Mouse (Mus musculus) limb, embryonic 13.5 days (tissue): ENCODE results near the gene Mrps6. TPM values are rescaled to one million over a fixed set of nuclear protein-coding genes. Genes with fewer than 3 reads are reported as not detected.
"Not testable (repeated sequence)": the region's sequence is repeated elsewhere in the genome, so short reads cannot be mapped to it uniquely, and the experiment has no call there.

Source experiments
- ATAC-seq: fragments of 200-750 bp; cut with Nextera tagmentation; 2 replicates; pipeline ENCODE4 v1.8.0; 2017; ENCODE audit warnings: low read depth, moderate number of reproducible peaks, moderate TSS enrichment; ENCODE audit not compliant: low FRiP score
- H3K27ac ChIP-seq: fragments of 300-500 bp; sonication (generic); 2 replicates; pipeline ENCODE4 v1.5.1; 2015; ENCODE audit warnings: inconsistent platforms, mild to moderate bottlenecking, moderate library complexity
- H3K27me3 ChIP-seq: fragments of 300-500 bp; sonication (generic); 2 replicates; pipeline ENCODE4 v1.6.1; 2015; ENCODE audit warnings: mild to moderate bottlenecking, inconsistent platforms
- H3K36me3 ChIP-seq: fragments of 300-500 bp; sonication (generic); 2 replicates; pipeline ENCODE4 v1.6.1; 2015; ENCODE audit warnings: inconsistent platforms, mild to moderate bottlenecking, moderate library complexity
- H3K4me1 ChIP-seq: fragments of 300-500 bp; sonication (generic); 2 replicates; pipeline ENCODE4 v1.6.1; 2015; ENCODE audit warnings: inconsistent platforms
- H3K4me2 ChIP-seq: fragments of 300-500 bp; sonication (generic); replicated peaks from 2 replicates; pipeline ENCODE4 v1.6.1; 2015; ENCODE audit warnings: inconsistent platforms, mild to moderate bottlenecking, moderate library complexity
- H3K4me3 ChIP-seq: fragments of 300-500 bp; sonication (generic); 2 replicates; pipeline ENCODE4 v1.5.1; 2015; ENCODE audit warnings: moderate library complexity, mild to moderate bottlenecking, inconsistent platforms
- H3K9ac ChIP-seq: fragments of 300-500 bp; sonication (generic); 2 replicates; pipeline ENCODE4 v1.6.1; 2015; ENCODE audit warnings: mild to moderate bottlenecking, inconsistent platforms
- H3K9me3 ChIP-seq: fragments of 300-500 bp; sonication (generic); 2 replicates; pipeline ENCODE4 v1.6.1; 2016; ENCODE audit warnings: inconsistent platforms
- WGBS: fragments of 180-500 bp; shearing (Covaris S2); methylation state at CpG from one replicate; pipeline ENCODE4 v1.1.7; 2015; 5-methylcytosine and 5-hydroxymethylcytosine counted together
- polyA plus RNA-seq: library from polyadenylated mRNA; unstranded; fragments of >200 nt; fragmentation: Nextera tagmentation; extraction: Ambion mirVana; gene quantifications from 2 replicates; pipeline ENCODE4 v1.2.1, GENCODE M21; 2015

Gene Mrps6
- polyA plus RNA-seq, 1 experiment from 2014 or later = 96.5 TPM

DNA sequence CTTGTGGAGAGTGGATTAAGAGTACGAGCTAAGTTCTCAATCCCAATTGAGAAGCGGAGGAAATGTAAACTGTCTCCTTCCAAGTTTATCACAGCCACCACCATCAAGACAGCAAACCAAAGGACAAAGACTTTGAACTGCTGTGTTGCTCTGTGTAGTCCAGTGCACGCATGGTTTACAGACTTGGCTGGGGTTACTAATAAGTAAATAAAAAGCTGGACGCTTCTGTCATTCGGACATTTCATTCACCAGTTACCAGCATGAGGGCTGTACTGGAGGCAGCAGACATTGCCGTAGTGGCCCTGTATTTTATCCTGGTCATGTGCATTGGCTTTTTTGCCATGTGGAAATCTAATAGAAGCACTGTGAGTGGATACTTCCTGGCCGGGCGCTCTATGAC lies 18.7 kb downstream of the Mrps6 start:
- H3K4me1 ChIP-seq = no peaks in the 10 kb centered on the region
- H3K4me3 ChIP-seq = no peak overlapping the region
- H3K27ac ChIP-seq = no peak overlapping the region
- 95% methylated on average over 8 of the region's 8 CpGs for WGBS
- H3K9me3 ChIP-seq = no peaks in the 10 kb centered on the region
- no peak for ATAC-seq
- H3K4me2 ChIP-seq = no peak overlapping the region
- H3K27me3 ChIP-seq = no peaks in the 10 kb centered on the region
- peaks cover 41% of the 10 kb centered on the region for H3K36me3 ChIP-seq
- no peak overlapping the region for H3K9ac ChIP-seq

DNA sequence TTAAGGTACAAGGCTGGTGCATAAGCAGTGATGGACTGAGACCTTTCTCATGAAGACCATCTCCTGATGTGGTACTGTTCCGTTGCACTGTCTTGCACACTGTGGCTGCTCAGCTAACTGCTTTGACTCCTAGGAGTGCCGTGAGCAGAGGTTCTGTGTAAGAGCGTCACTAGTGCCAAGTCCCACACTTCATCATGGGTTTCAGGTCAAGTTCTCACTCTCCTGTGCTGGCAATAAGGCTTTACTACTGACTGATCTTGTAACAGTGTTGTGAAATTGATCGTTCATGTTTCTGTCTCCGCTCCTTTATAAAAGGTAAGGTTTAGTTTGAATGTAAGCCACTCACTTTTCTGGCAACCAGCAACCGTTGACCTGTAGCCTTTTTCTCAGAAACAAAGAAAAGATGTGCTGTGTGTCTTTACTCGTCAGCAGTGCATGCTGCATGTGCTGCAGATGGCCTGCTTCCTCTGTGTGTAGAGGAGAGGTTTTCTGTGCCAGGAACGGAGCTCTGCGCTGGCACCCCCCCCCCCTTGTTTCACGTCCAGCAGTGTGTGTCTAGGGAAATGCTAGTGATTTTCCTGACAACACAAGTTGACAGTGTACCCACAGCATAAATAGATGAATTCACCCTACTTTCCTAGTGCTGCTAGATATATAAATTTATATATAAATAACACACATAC lies 25.8 kb downstream of the Mrps6 start:
- ATAC-seq = no peak; the same call in 1 of the 2 replicates
- H3K9ac ChIP-seq = no peak overlapping the region
- no peak overlapping the region for H3K4me3 ChIP-seq
- H3K36me3 ChIP-seq = peaks cover 15% of the 10 kb centered on the region
- no peaks in the 10 kb centered on the region for H3K9me3 ChIP-seq
- 81% methylated on average over 10 of the region's 10 CpGs for WGBS
- H3K27me3 ChIP-seq = no peaks in the 10 kb centered on the region
- H3K4me2 ChIP-seq = no peak overlapping the region
- peaks cover 20% of the 10 kb centered on the region for H3K4me1 ChIP-seq
- H3K27ac ChIP-seq = no peak overlapping the region

GRCm38 (mm10) chr16:92089225-92089624 lies 31.2 kb downstream of the Mrps6 start:
- H3K4me1 ChIP-seq = peaks cover 23% of the 10 kb centered on the region

DNA sequence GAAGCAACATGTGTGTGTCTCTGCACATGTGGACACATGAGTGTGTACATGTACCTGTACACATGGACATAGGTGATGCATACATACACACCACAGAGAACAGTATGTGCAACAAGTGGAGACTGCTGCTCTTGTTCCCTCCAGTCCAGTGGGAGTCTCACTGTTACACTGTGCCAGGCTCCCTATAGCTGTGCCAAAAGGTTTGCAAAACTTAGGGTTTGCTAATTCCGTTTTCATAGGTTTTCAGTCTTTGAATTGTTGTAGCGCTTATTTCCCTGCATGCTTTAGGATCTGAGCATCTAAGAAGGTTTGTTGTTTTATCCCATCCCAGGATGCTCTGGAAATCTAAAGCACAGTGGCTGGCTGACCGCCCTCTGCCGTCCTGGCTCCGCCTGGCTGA lies 33.8 kb downstream of the Mrps6 start:
- Histone ChIP-seq H3K27me3 (peaks cover 4% of the 10 kb centered on the region; the same call in 1 of the 2 replicates), H3K36me3 (no peaks in the 10 kb centered on the region), H3K4me1 (peaks cover 14% of the 10 kb centered on the region), H3K9ac (no peak overlapping the region), H3K4me2 (no peak overlapping the region), H3K9me3 (no peaks in the 10 kb centered on the region), H3K4me3 (no peak overlapping the region), H3K27ac (no peak overlapping the region)
- 92% methylated on average over 5 of the region's 5 CpGs for WGBS
- no peak for ATAC-seq

More at GRCm38 (mm10) chr16:92089225-92089624, 31.2 kb downstream of the Mrps6 start:
- Histone ChIP-seq H3K27ac (no peak overlapping the region), H3K36me3 (no peaks in the 10 kb centered on the region), H3K4me3 (no peak overlapping the region), H3K4me2 (no peak overlapping the region), H3K9me3 (no peaks in the 10 kb centered on the region), H3K27me3 (peaks cover under 1% of the 10 kb centered on the region; the same call in 1 of the 2 replicates), H3K9ac (no peak overlapping the region)
- 61% methylated on average over 3 of the region's 3 CpGs for WGBS
- ATAC-seq = no peak

DNA sequence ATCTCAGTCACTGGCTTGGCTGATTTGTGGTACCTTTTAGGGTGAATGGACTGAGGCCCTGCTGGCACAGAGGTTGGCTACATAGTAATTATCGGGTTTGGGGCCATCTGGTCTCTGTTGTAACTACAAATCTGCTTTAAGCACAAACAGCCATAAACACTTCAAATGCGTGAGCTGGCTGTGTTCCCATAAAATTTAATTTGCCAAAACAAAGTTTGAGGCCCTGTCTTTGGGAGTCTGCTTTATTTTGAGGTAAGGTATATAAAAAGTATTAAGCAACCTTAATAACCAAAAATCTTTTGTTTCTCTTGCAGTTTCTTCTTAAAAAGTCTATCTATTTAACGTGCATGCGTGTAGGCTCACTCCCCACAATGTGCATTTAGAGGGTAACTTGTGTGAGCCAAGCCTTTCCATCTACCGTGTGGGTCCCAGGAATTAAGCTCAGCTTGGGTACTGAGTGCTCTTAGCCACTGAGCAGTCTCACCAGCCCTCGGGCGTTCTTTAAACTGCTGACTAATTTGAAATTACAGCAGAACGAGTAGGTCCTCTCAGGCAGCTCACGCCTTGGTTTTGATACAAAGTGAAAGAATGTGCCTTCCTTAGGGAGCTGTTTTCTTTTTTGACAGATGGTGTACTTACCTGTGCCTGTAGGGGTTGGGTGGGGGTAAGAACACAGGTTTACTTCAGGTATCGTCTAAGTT lies 40.4 kb downstream of the Mrps6 start:
- ATAC-seq = no peak
- Histone ChIP-seq H3K27me3 (peaks cover 4% of the 10 kb centered on the region; the same call in 1 of the 2 replicates), H3K4me1 (peaks cover 29% of the 10 kb centered on the region), H3K4me2 (no peak overlapping the region), H3K4me3 (no peak overlapping the region), H3K9ac (no peak overlapping the region), H3K27ac (no peak overlapping the region), H3K36me3 (peaks cover 11% of the 10 kb centered on the region; the same call in 1 of the 2 replicates), H3K9me3 (no peaks in the 10 kb centered on the region)
- 18% methylated on average over 10 of the region's 10 CpGs for WGBS

DNA sequence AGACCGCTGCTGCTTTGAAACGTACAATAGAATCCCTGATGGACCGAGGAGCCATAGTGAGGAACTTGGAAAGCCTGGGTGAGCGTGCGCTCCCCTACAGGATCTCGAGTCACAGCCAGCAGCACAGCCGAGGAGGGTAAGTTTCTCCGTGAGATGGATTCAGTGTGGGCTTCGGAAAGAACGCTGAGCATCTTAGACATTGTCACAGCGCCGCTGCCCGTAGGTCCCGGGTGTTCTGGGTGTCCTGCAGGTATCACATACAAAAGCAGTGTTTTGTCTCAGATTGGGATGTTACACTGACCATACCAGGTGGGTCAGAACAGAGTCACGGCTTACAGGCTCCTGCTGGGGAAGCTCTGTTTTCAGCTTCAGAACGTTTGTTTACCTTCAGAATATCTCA lies 41.5 kb downstream of the Mrps6 start:
- ATAC-seq = no peak
- Histone ChIP-seq H3K27ac (no peak overlapping the region), H3K9me3 (no peaks in the 10 kb centered on the region), H3K9ac (no peak overlapping the region), H3K27me3 (no peaks in the 10 kb centered on the region), H3K4me3 (no peak overlapping the region), H3K4me1 (peaks cover 33% of the 10 kb centered on the region), H3K4me2 (no peak overlapping the region), H3K36me3 (peaks cover 11% of the 10 kb centered on the region; the same call in 1 of the 2 replicates)
- 79% methylated on average over 16 of the region's 16 CpGs for WGBS

DNA sequence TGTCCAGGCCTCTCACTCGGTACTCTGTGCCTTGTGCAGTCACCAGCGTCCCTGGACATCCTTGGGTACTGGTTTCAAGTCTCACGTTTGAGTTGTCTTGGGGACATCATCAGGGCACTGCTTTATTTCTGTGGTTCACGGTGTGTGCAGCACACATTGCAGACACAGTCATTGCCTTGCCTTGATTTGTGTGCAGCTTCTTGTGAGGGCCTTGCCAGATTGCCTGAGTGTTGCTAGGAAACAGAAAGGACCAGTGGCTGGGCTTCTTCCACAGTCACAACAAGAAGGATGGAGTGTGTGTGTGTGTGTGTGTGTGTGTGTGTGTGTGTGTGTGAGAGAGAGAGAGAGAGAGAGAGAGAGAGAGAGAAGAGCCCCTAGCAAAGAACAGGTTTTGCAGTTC lies 42.0 kb downstream of the Mrps6 start:
- Histone ChIP-seq H3K9ac (no peak overlapping the region), H3K27ac (no peak overlapping the region), H3K4me3 (no peak overlapping the region), H3K4me2 (no peak overlapping the region), H3K4me1 (peaks cover 33% of the 10 kb centered on the region), H3K36me3 (peaks cover 11% of the 10 kb centered on the region; the same call in 1 of the 2 replicates), H3K9me3 (no peaks in the 10 kb centered on the region), H3K27me3 (no peaks in the 10 kb centered on the region)
- WGBS = 64% methylated on average over 4 of the region's 4 CpGs
- ATAC-seq = no peak

DNA sequence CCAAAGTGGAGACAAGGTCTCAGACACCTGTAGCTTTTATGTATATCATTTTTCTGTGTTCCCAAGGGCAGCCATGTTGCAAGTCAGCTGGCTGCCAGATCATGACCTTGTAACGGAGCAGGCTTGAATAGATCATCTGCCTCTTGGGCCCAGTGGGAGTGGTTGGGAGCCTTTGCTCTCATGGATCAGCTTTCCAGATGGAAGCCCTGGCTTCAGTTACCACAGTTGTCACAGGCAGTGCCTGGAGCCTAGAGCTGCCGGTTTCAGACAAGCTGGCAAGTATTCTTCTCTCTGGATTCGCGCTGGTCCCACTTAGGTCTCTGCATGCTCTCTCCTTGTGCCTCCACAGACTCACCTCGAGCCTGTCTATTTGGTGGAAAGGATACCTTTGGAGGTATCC lies 44.0 kb downstream of the Mrps6 start:
- no peak overlapping the region for H3K9ac ChIP-seq
- H3K9me3 ChIP-seq = no peaks in the 10 kb centered on the region
- 76% methylated on average over 5 of the region's 5 CpGs for WGBS
- peak; percentile 8; the same call in 1 of the 2 replicates for ATAC-seq
- no peak overlapping the region for H3K4me2 ChIP-seq
- H3K36me3 ChIP-seq = peaks cover 11% of the 10 kb centered on the region; the same call in 1 of the 2 replicates
- H3K4me3 ChIP-seq = no peak overlapping the region
- H3K27me3 ChIP-seq = no peaks in the 10 kb centered on the region
- peaks cover 33% of the 10 kb centered on the region for H3K4me1 ChIP-seq
- H3K27ac ChIP-seq = no peak overlapping the region

DNA sequence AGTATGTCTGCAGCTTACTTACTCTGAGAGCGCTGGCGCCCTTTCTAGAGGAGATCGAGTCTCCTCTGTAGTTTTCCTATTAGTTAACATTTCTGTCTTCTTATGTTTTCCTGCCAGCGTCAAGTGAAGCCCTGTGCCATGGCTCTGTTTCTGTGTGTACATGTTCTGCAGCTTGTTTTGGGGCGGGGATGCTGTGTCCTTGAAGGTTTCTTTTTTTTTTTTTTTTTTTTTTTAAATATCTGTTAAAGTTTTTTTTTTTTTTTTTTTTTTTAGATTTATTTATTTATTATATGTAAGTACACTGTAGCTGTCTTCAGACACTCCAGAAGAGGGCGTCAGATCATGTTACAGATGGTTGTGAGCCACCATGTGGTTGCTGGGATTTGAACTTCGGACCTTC lies 44.9 kb downstream of the Mrps6 start:
- not testable (repeated sequence) for H3K9me3 ChIP-seq, ATAC-seq, H3K9ac ChIP-seq, H3K4me3 ChIP-seq, H3K27me3 ChIP-seq, H3K4me2 ChIP-seq, H3K27ac ChIP-seq
- peaks cover 11% of the 10 kb centered on the region; the same call in 1 of the 2 replicates for H3K36me3 ChIP-seq
- WGBS = 95% methylated on average over 6 of the region's 7 CpGs
- peaks cover 28% of the 10 kb centered on the region for H3K4me1 ChIP-seq

GRCm38 (mm10) chr16:92103572-92104331 lies 45.7 kb downstream of the Mrps6 start:
- Histone ChIP-seq H3K36me3 (peaks cover 11% of the 10 kb centered on the region; the same call in 1 of the 2 replicates), H3K4me3 (no peak overlapping the region), H3K9ac (no peak overlapping the region), H3K4me2 (no peak overlapping the region), H3K9me3 (no peaks in the 10 kb centered on the region), H3K27ac (no peak overlapping the region), H3K4me1 (peaks cover 19% of the 10 kb centered on the region), H3K27me3 (no peaks in the 10 kb centered on the region)
- ATAC-seq = no peak
- 62% methylated on average over 9 of the region's 9 CpGs for WGBS

DNA sequence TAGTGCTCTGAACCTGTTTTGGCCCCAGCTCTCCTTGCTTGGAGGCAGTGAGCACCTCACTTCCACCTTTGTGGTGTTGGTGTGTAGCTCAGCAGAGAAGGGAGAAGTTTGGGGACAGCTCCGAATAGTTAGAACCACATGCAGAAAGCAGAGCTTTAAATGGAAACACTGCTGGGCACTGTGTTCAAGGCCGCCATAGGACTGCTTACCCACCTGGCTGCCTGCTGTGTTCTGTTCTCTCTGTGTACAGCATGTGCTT lies 46.2 kb downstream of the Mrps6 start:
- 83% methylated on average over 2 of the region's 2 CpGs for WGBS
- no peak for ATAC-seq
- Histone ChIP-seq H3K9ac (no peak overlapping the region), H3K9me3 (no peaks in the 10 kb centered on the region), H3K27ac (no peak overlapping the region), H3K4me1 (peaks cover 14% of the 10 kb centered on the region), H3K4me3 (no peak overlapping the region), H3K36me3 (peaks cover 11% of the 10 kb centered on the region; the same call in 1 of the 2 replicates), H3K27me3 (no peaks in the 10 kb centered on the region), H3K4me2 (no peak overlapping the region)

DNA sequence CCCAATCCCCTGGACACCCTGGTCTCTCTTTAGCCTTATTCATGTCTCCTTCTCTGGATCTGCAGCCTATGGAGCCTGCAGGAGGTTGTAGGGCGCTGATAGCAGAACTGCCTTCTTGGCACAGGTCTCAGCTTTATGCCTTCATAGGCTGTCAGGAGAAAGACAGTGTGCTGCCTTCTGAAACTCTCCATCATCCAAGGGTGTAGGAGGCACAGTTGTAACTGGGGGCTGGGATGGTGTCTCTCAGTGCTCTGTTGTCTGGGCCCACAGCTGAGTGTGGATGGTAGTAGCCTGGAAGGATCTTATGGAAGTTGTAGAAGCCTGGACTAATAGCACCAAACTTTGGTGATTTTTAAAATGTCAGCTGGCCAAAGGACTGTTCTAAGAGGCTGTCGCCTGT lies 46.9 kb downstream of the Mrps6 start:
- Histone ChIP-seq H3K27ac (no peak overlapping the region), H3K9me3 (no peaks in the 10 kb centered on the region), H3K4me2 (no peak overlapping the region), H3K4me1 (peaks cover 7% of the 10 kb centered on the region), H3K9ac (no peak overlapping the region), H3K27me3 (no peaks in the 10 kb centered on the region), H3K4me3 (no peak overlapping the region), H3K36me3 (peaks cover 11% of the 10 kb centered on the region; the same call in 1 of the 2 replicates)
- 97% methylated on average over 2 of the region's 2 CpGs for WGBS
- ATAC-seq = no peak
